Mouse (Mus musculus) forebrain, embryonic 13.5 days (tissue): ENCODE data around the gene Traf3ip2. TPM values are rescaled to one million over a fixed set of nuclear protein-coding genes. Genes with fewer than 3 reads are reported as not detected.

ENCODE experiments used
- ATAC-seq: fragments of 200-750 bp; cut with Nextera tagmentation; 2 replicates; pipeline ENCODE4 v1.8.0; 2017
- H3K27ac ChIP-seq: fragments of 300-500 bp; sonication (generic); 2 replicates; pipeline ENCODE4 v1.5.1; 2015; ENCODE audit warnings: inconsistent platforms, mild to moderate bottlenecking, moderate library complexity
- H3K27me3 ChIP-seq: fragments of 300-500 bp; sonication (generic); 2 replicates; pipeline ENCODE4 v1.6.1; 2015; ENCODE audit warnings: mild to moderate bottlenecking, inconsistent platforms
- H3K36me3 ChIP-seq: fragments of 300-500 bp; sonication (generic); 2 replicates; pipeline ENCODE4 v1.6.1; 2015; ENCODE audit warnings: mild to moderate bottlenecking, inconsistent platforms; ENCODE audit not compliant: poor library complexity, severe bottlenecking
- H3K4me1 ChIP-seq: fragments of 300-500 bp; sonication (generic); 2 replicates; pipeline ENCODE4 v1.6.1; 2015; ENCODE audit warnings: inconsistent platforms
- H3K4me2 ChIP-seq: fragments of 300-500 bp; sonication (generic); 2 replicates; pipeline ENCODE4 v1.6.1; 2015; ENCODE audit warnings: inconsistent platforms, mild to moderate bottlenecking, moderate library complexity
- H3K4me3 ChIP-seq: fragments of 300-500 bp; sonication (generic); 2 replicates; pipeline ENCODE4 v1.5.1; 2015; ENCODE audit warnings: mild to moderate bottlenecking, inconsistent platforms
- H3K9ac ChIP-seq: fragments of 300-500 bp; sonication (generic); 2 replicates; pipeline ENCODE4 v1.6.1; 2015; ENCODE audit warnings: mild to moderate bottlenecking, inconsistent platforms
- H3K9me3 ChIP-seq: fragments of 300-500 bp; sonication (generic); replicated peaks from 2 replicates; pipeline ENCODE4 v1.6.1; 2016; ENCODE audit warnings: inconsistent platforms
- WGBS: fragments of 180-500 bp; shearing (Covaris S2); methylation state at CpG from one replicate; pipeline ENCODE4 v1.1.7; 2015; 5-methylcytosine and 5-hydroxymethylcytosine counted together
- polyA plus RNA-seq: library from polyadenylated mRNA; unstranded; fragments of >200 nt; fragmentation: Nextera tagmentation; extraction: Ambion mirVana; gene quantifications from 2 replicates; pipeline ENCODE4 v1.2.1, GENCODE M21; 2015

Traf3ip2 gene
- polyA plus RNA-seq, 1 experiment from 2014 or later = 4.6 TPM

DNA sequence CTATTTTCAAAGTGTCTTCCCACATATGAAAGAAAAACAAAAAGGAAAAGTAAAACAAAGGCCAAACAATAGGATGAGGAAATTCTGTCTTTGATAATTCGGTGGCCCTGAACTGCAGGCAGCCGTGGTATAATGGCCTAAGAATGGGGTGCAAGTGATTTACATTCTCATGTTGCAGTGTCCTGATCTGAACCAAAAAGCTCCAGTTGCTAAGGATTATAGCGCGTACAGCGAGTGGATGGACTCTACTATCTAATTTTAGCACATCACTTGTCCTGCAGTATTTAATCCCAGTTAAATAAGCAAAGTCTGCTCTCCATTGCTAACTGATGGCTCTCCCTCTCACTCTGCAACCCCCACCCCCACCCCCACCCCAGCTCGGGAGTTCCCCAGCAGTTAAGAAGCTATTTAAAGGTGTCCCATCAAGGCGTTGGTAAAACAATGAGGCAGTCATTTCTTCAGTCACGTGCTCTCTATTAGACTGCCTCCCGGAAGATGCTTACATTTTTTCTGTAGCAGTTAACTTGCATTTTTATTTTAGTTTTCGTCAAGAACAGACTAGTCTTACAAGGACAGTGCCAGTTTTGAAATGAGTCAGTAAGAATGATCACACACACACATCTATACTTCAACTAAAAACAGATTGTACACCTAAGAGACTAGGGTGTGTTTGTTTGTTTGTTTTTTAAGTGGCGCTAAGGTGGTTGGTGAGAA is 78.8 kb downstream of the Traf3ip2 start:
- Histone ChIP-seq H3K4me3 (no peak overlapping the region), H3K27ac (no peak overlapping the region), H3K4me2 (no peak overlapping the region), H3K36me3 (peaks cover 3% of the 10 kb centered on the region; the same call in 1 of the 2 replicates), H3K27me3 (no peaks in the 10 kb centered on the region), H3K4me1 (no peaks in the 10 kb centered on the region), H3K9ac (no peak overlapping the region), H3K9me3 (no peaks in the 10 kb centered on the region)
- ATAC-seq = no peak
- 51% methylated on average over 11 of the region's 11 CpGs for WGBS

DNA sequence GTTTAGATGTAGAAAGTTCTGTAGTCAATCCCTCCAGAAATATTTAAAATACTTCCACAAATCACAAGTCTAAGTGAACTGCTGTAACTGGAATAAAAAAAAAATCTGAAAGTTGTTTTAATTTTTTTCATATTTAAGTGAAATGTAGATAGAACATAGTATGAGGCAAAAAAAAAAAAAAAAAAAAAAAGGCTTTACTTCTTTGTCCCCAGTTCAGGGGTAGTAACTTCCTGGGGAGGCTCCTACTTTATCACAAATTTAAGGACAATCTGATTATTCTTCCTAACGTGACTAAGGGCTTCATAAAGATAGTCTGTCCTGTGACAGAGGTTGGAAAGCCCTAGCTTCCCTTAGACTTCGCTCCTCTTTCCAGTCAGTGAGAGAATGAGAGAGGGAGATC is 79.4 kb downstream of the Traf3ip2 start:
- no peaks in the 10 kb centered on the region for H3K36me3 ChIP-seq
- WGBS = 76% methylated on average over 2 of the region's 2 CpGs
- H3K9me3 ChIP-seq = no peaks in the 10 kb centered on the region
- H3K9ac ChIP-seq = no peak overlapping the region
- H3K4me2 ChIP-seq = no peak overlapping the region
- H3K4me3 ChIP-seq = no peak overlapping the region
- no peak overlapping the region for H3K27ac ChIP-seq
- no peak for ATAC-seq
- no peaks in the 10 kb centered on the region for H3K27me3 ChIP-seq
- H3K4me1 ChIP-seq = no peaks in the 10 kb centered on the region

Other genes with a start within 250 kb of the Traf3ip2 start
- 58.8 and 61.4 TPM in 2 replicates for gene Fyn, start 244.1 kb upstream of the Traf3ip2 start, polyA plus RNA-seq
- gene Rev3l, start 119.2 kb downstream of the Traf3ip2 start, polyA plus RNA-seq = 17.7 and 21.4 TPM in 2 replicates